15 mouse cellular contexts compared by ENCODE assay signal in the genomic region with DNA sequence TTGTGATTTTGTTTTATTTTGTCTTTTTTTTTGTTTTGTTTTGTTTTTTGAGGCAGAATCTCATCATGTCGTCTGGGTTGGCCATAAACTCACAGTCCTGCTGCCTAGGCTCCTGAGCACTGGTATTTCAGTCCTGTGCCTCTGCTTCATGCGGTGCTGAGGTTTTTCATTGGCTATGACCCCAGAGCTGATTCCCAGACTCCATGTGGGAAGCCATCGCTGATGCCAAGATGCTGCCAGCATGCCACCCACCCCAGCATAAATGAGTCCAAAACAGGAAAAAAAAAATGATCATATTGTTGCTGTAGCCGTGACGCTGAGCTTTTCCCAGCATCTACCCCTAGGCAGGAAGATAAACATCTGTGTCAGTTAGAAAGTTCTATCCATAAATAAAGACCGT.
DNase-seq lines count a peak whose midpoint lies in the region; ATAC-seq and TF ChIP-seq lines count a peak whose summit lies in the region.
"Had no signal": no experiment of that assay in that cellular context is flagged by ENCODE, and none has a peak within 500 bp of the region (broad histone marks: within the 10 kb centered on the region; RNA-seq: fewer than 3 reads in every experiment).

No protein-coding gene starts in this region.

- no peak overlapping the region for H3K4me2 ChIP-seq in hindbrain, embryonic 16.5 days (ENCODE audit: low read length)
- no peak overlapping the region for H3K4me2 ChIP-seq in hindbrain, embryonic 14.5 days (replicated peaks)
- H3K4me2 ChIP-seq: liver, embryonic 13.5 days had no signal

- H3K27ac ChIP-seq in hindbrain, embryonic 16.5 days (ENCODE audit: low read depth, low read length): no peak overlapping the region
- no peak overlapping the region for H3K27ac ChIP-seq in hindbrain, embryonic 14.5 days
- H3K27ac ChIP-seq: liver, embryonic 13.5 days; midbrain, embryonic 10.5 days had no signal

- no peak for TF ChIP-seq POLR2A in brain, embryonic 14.5 days (IDR thresholded peaks at IDR 0.05; ENCODE audit: borderline replicate concordance, extremely low read depth, insufficient read depth, insufficient read length, poor library complexity, severe bottlenecking)

- intact Hi-C loops in heart, postnatal 14 days (cut with DNase I): no loop called here

- no peaks in the 10 kb centered on the region for H3K27me3 ChIP-seq in hindbrain, embryonic 16.5 days (replicated peaks; ENCODE audit: control insufficient read depth, insufficient read depth, low read length)
- H3K27me3 ChIP-seq in hindbrain, embryonic 14.5 days (ENCODE audit: control insufficient read depth, insufficient read depth, low read length): no peaks in the 10 kb centered on the region
- H3K27me3 ChIP-seq: liver, embryonic 13.5 days had no signal

- no peaks in the 10 kb centered on the region for H3K9me3 ChIP-seq in hindbrain, embryonic 16.5 days (ENCODE audit: control insufficient read depth, low read length)
- no peaks in the 10 kb centered on the region for H3K9me3 ChIP-seq in hindbrain, embryonic 14.5 days (ENCODE audit: control insufficient read depth, low read length)
- H3K9me3 ChIP-seq: liver, embryonic 13.5 days; midbrain, embryonic 10.5 days had no signal

- no peaks in the 10 kb centered on the region for H3K36me3 ChIP-seq in hindbrain, embryonic 16.5 days (ENCODE audit: control insufficient read depth, insufficient read depth, low read length)
- H3K36me3 ChIP-seq in hindbrain, embryonic 14.5 days (replicated peaks; ENCODE audit: control insufficient read depth, insufficient read depth): no peaks in the 10 kb centered on the region
- H3K36me3 ChIP-seq: liver, embryonic 13.5 days; midbrain, embryonic 10.5 days had no signal

- no peaks in the 10 kb centered on the region for H3K4me1 ChIP-seq in hindbrain, embryonic 16.5 days (ENCODE audit: control insufficient read depth, insufficient read depth, low read depth, low read length)
- no peaks in the 10 kb centered on the region for H3K4me1 ChIP-seq in hindbrain, embryonic 14.5 days (replicated peaks; ENCODE audit: control insufficient read depth, insufficient read depth, low read length)
- H3K4me1 ChIP-seq: liver, embryonic 13.5 days; midbrain, embryonic 10.5 days had no signal

- no peak overlapping the region for H3K9ac ChIP-seq in hindbrain, embryonic 16.5 days (ENCODE audit: low read depth, low read length)
- no peak overlapping the region for H3K9ac ChIP-seq in hindbrain, embryonic 14.5 days
- H3K9ac ChIP-seq: liver, embryonic 13.5 days had no signal

- no peak for TF ChIP-seq CTCF in brain, embryonic 14.5 days (IDR thresholded peaks at IDR 0.05; ENCODE audit: borderline replicate concordance, extremely low read depth, insufficient read depth, insufficient read length)

- no peak for DNase-seq in hindbrain, embryonic 14.5 days (ENCODE audit: low spot score)
- DNase-seq in brain, embryonic 14.5 days (ENCODE audit: low read depth): peak; percentile 31
- DNase-seq in cerebellum, adult 8-10 months: peak; percentile 28
- DNase-seq in layer of hippocampus, adult 8-10 months (ENCODE audit: low spot score in 2 of 2): peak; percentile 26 to 31
- no peak for DNase-seq in thymus, adult 18-20 months
- no peak for DNase-seq in heart, postnatal 14 days
- DNase-seq: adrenal gland, adult 2 months; kidney, adult 11 months; kidney, postnatal 4 days; liver, embryonic 13.5 days had no signal

- peak; percentile 78; the same call in 1 of the 2 replicates for ATAC-seq in hindbrain, embryonic 16.5 days
- ATAC-seq in hindbrain, embryonic 14.5 days (ENCODE audit: low FRiP score): no peak
- ATAC-seq in megakaryocyte, adult 5-6 weeks (ENCODE audit: poor library complexity, severe bottlenecking): no peak
- ATAC-seq: lung, postnatal 0 days had no signal

- 56% methylated on average over 6 of the region's 6 CpGs for WGBS in hindbrain, embryonic 16.5 days
- WGBS in hindbrain, embryonic 14.5 days: 72% methylated on average over 6 of the region's 6 CpGs

- H3K4me3 ChIP-seq in hindbrain, embryonic 16.5 days (ENCODE audit: low read length): no peak overlapping the region
- H3K4me3 ChIP-seq in hindbrain, embryonic 14.5 days (replicated peaks; ENCODE audit: low read length): no peak overlapping the region
- H3K4me3 ChIP-seq: erythroblast, embryonic 14.5 days; liver, embryonic 13.5 days; midbrain, embryonic 10.5 days had no signal

Comparison
In these comparisons a context has a peak if more than half of its experiments do, and no peak if none do; other contexts are left out.
1. DNase-seq: peak in brain, embryonic 14.5 days (single experiment), cerebellum, adult 8-10 months (single experiment) and layer of hippocampus, adult 8-10 months (2 of 2); none in hindbrain, embryonic 14.5 days (single experiment), thymus, adult 18-20 months (0 of 2) and heart, postnatal 14 days (0 of 2).